Mouse (Mus musculus) forebrain, embryonic 16.5 days (tissue): ENCODE measurements around the gene Zscan20. TPM values are rescaled to one million over a fixed set of nuclear protein-coding genes. Genes with fewer than 3 reads are reported as not detected.

Experiments
- ATAC-seq: fragments of 200-750 bp; cut with Nextera tagmentation; 2 replicates; pipeline ENCODE4 v1.8.0; 2017; ENCODE audit warnings: mild to moderate bottlenecking, moderate library complexity
- H3K27ac ChIP-seq: fragments of 300-500 bp; sonication (generic); 2 replicates; pipeline ENCODE4 v1.5.1; 2014; ENCODE audit warnings: low read length, control low read depth
- H3K27me3 ChIP-seq: fragments of 300-500 bp; sonication (generic); replicated peaks from 2 replicates; pipeline ENCODE4 v1.6.1; 2014; ENCODE audit warnings: low read length; ENCODE audit not compliant: control insufficient read depth, insufficient read depth
- H3K36me3 ChIP-seq: fragments of 300-500 bp; sonication (generic); 2 replicates; pipeline ENCODE4 v1.6.1; 2014; ENCODE audit not compliant: control insufficient read depth, insufficient read depth
- H3K4me1 ChIP-seq: fragments of 300-500 bp; sonication (generic); replicated peaks from 2 replicates; pipeline ENCODE4 v1.6.1; 2014; ENCODE audit warnings: low read length; ENCODE audit not compliant: control insufficient read depth, insufficient read depth
- H3K4me2 ChIP-seq: fragments of 300-500 bp; sonication (generic); 2 replicates; pipeline ENCODE4 v1.6.1; 2014; ENCODE audit warnings: mild to moderate bottlenecking, low read length, control low read depth
- H3K4me3 ChIP-seq: fragments of 300-500 bp; sonication (generic); replicated peaks from 2 replicates; pipeline ENCODE4 v1.5.1; 2014; ENCODE audit warnings: mild to moderate bottlenecking, low read length, control low read depth
- H3K9ac ChIP-seq: fragments of 300-500 bp; sonication (generic); replicated peaks from 2 replicates; pipeline ENCODE4 v1.6.1; 2014; ENCODE audit warnings: low read depth, low read length, control low read depth
- H3K9me3 ChIP-seq: fragments of 300-500 bp; sonication (generic); 2 replicates; pipeline ENCODE4 v1.6.1; 2016; ENCODE audit warnings: low read length; ENCODE audit not compliant: control insufficient read depth
- WGBS: fragments of 180-500 bp; shearing (Covaris S2); extraction: QIAGEN DNeasy Blood & Tissue Kit; methylation state at CpG from one replicate; pipeline ENCODE4 v1.1.7; 2014; 5-methylcytosine and 5-hydroxymethylcytosine counted together
- polyA plus RNA-seq: library from polyadenylated mRNA; unstranded; fragments of >200 nt; fragmentation: Nextera tagmentation; extraction: Ambion mirVana; gene quantifications from 2 replicates; pipeline ENCODE4 v1.2.1, GENCODE M21; 2015

Zscan20 gene
- polyA plus RNA-seq, 1 experiment from 2014 or later, result 7.6 TPM

DNA sequence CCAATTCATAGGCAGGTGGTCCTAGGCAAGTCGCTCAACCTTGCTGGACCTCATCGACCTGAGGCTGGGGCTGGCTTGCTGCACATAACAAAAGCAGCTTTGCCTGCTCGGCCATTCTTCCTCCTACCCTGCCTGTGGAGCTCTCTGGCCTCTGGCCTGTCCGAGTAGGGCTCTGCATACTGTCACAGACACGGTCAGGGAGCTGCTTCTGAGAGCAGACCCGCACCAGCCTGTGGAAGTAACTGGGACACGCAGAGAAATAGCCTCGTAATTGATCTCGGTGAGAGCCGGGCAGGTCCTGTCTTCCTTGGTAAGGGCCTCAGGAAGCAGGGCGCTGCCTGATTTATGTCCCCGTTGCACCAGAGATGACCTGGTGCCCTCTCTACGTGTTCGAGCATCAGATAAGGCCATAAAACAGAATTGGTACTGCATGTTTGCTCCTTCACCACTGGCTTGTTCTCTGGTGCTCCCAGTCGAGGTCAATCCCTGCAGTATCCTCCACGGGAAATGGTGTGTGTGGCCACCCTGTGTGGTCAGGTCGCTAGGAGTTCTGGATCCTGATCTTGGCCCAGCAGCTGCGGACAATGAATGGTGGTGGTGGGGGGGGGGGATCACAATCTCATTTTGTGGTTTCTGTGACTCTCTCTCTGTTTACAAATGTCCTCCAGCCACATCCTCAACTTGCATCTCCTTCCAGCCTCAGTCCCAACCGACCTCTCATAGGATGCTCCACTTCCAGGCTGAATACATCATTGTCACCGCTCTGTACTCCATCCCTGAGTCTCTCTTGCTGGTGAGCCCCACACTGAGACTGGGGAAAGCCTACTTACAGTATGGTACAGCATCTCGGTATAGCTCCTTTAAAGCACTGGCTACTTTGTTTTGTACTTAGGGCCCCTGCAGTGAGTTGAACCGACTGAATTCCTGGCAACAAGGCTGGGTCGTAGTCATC lies 32.1 kb upstream of the Zscan20 start:
- Histone ChIP-seq H3K27ac (no peak overlapping the region), H3K9me3 (no peaks in the 10 kb centered on the region), H3K4me3 (no peak overlapping the region), H3K27me3 (no peaks in the 10 kb centered on the region), H3K4me1 (no peaks in the 10 kb centered on the region), H3K9ac (no peak overlapping the region), H3K36me3 (no peaks in the 10 kb centered on the region), H3K4me2 (no peak overlapping the region)
- no peak for ATAC-seq
- 67% methylated on average over 23 of the region's 23 CpGs for WGBS

DNA sequence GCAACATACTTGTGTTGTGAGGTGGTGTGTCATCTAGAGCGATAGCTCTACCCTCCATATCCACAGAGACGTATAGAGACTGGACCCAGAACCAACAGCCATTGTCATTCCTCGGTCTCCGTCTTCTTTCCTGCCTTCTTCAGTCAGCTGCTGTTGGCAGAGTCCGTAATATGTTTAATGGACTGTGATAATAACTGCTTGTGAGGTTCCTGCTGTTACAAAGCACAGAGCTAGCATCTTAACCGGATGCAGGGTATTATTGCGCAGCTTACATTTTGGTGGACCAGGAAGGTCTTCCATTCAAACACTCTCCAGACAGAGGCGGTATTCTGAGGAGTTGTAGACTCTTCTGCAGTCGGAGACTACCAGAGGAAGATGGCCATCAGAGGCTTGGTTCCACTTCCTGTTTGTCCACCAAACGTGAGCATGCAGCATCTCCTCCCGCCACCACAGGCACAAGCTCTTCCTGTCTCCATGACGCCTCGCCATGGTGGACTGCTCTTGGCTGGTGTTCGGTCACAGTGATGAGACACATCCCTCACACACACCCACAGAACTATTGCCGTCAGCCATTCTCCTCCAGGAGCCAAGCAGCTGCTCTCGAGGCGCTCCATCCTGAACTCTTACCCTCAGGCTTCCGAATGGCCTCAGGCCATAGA lies 28.5 kb upstream of the Zscan20 start:
- H3K27ac ChIP-seq, result peak overlapping the region; percentile 26; the same call in 1 of the 2 replicates
- no peak for ATAC-seq
- no peak overlapping the region for H3K4me2 ChIP-seq
- H3K4me1 ChIP-seq, result 0 out of 2 replicates have a peak, but pooled peaks cover 5% of the 10 kb centered on the region
- H3K9me3 ChIP-seq, result no peaks in the 10 kb centered on the region
- no peaks in the 10 kb centered on the region for H3K36me3 ChIP-seq
- H3K9ac ChIP-seq, result no peak overlapping the region
- H3K27me3 ChIP-seq, result no peaks in the 10 kb centered on the region
- WGBS, result 82% methylated on average over 18 of the region's 18 CpGs
- no peak overlapping the region for H3K4me3 ChIP-seq

DNA sequence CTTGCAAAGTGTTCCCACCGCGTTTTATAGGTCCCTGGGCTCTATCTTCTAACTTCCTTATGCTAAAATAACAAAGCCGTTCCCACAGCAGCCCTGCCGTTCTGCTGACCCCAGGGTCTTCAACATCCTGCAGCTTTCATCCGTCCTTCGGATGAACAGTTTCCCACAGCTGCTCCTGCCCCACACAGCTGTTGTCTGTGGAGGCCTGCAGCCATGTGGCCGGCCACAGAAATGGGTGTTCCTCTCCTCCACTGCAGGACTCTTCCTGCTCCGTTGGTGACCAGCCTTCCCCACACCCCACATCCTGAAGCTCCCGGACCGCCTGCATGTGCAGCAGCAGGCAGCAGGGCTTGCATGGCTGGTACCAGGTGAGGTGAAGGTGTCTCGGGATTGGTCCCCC lies 27.4 kb upstream of the Zscan20 start:
- Histone ChIP-seq H3K4me1 (0 out of 2 replicates have a peak, but pooled peaks cover 5% of the 10 kb centered on the region), H3K9ac (no peak overlapping the region), H3K4me2 (no peak overlapping the region), H3K36me3 (no peaks in the 10 kb centered on the region), H3K27me3 (no peaks in the 10 kb centered on the region), H3K9me3 (no peaks in the 10 kb centered on the region), H3K27ac (no peak overlapping the region), H3K4me3 (no peak overlapping the region)
- 71% methylated on average over 11 of the region's 11 CpGs for WGBS
- ATAC-seq, result no peak

DNA sequence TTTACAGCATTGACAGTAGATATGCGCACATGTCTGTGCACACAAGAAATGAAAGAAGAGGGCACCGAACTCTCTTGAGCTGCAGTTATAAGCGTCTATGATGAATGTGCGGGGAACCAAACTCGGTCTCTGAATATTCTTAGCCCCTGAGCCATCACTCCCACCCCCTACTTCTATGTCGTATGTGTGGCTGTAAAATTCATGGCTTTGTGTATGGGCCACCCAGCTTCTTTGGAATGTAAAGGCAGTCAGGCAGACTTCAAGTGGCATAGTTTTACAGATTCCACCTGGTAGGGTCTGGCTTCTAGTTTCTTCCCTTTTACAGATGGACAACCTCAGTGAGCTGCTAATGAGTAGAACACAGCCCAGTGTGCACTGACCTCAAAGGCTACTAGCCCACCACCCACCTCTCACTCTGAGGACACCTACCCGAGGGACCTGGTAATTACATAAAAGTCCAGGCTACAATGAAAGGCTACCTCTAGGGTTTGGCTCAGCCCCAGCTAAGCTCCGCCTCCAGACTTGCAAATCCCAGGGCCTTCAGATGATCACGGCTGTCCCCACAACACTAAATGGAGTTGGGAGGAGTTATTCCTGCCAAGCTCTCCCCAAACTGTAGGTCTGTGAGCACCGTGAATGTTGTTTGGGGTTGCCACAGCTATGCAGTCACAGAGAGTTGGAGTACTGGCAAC lies 26.1 kb upstream of the Zscan20 start:
- H3K27me3 ChIP-seq, result no peaks in the 10 kb centered on the region
- no peaks in the 10 kb centered on the region for H3K9me3 ChIP-seq
- no peak overlapping the region for H3K9ac ChIP-seq
- no peaks in the 10 kb centered on the region for H3K36me3 ChIP-seq
- H3K4me2 ChIP-seq, result no peak overlapping the region
- H3K4me1 ChIP-seq, result 0 out of 2 replicates have a peak, but pooled peaks cover 5% of the 10 kb centered on the region
- no peak overlapping the region for H3K4me3 ChIP-seq
- no peak overlapping the region for H3K27ac ChIP-seq
- 55% methylated on average over 10 of the region's 10 CpGs for WGBS
- no peak for ATAC-seq

DNA sequence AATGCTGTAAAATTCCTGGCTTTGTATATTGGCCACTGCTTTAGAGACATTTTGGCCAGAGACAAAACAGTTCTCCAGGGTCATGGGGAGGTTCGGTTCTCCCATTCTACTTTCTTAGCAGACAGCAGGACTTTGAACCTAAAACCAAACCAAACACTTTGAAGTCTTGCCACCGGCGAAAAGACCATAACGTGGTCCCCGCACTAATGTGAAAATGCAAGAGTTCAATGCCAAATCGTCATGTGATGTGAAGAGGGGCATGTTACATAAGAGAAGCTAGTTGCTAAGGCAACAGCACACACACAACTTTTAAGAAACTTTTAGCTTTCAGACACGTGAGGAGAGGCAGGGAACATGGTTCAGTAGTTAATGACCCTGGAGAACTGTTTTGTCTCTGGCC lies 25.6 kb upstream of the Zscan20 start:
- no peaks in the 10 kb centered on the region for H3K27me3 ChIP-seq
- H3K9ac ChIP-seq, result no peak overlapping the region
- no peak overlapping the region for H3K27ac ChIP-seq
- 0 out of 2 replicates have a peak, but pooled peaks cover 5% of the 10 kb centered on the region for H3K4me1 ChIP-seq
- H3K4me2 ChIP-seq, result no peak overlapping the region
- H3K36me3 ChIP-seq, result no peaks in the 10 kb centered on the region
- no peak for ATAC-seq
- no peaks in the 10 kb centered on the region for H3K9me3 ChIP-seq
- no peak overlapping the region for H3K4me3 ChIP-seq
- WGBS, result 71% methylated on average over 7 of the region's 7 CpGs

DNA sequence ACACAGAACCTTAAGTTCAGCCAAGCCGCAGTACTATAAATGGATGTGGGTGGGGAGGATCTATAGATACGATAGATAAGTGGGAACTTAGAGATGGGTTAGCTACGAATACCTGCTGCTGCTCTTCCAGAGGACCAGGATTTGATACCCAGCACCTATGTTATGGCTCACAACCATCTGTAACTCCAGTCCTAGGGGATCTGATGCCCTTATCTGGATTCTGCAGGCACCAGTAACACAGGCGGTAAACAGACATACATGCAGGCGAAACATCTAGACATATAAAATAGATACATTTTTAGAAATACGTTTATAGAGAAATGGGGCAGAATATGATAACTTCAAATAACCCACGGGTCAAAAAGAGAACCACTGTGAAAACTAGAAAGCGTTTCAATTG lies 11.2 kb upstream of the Zscan20 start:
- ATAC-seq, result no peak
- no peak overlapping the region for H3K9ac ChIP-seq
- H3K4me3 ChIP-seq, result no peak overlapping the region
- H3K27ac ChIP-seq, result no peak overlapping the region
- H3K27me3 ChIP-seq, result no peaks in the 10 kb centered on the region
- no peak overlapping the region for H3K4me2 ChIP-seq
- H3K36me3 ChIP-seq, result no peaks in the 10 kb centered on the region
- WGBS, result 89% methylated on average over 8 of the region's 8 CpGs
- H3K9me3 ChIP-seq, result no peaks in the 10 kb centered on the region
- no peaks in the 10 kb centered on the region for H3K4me1 ChIP-seq

DNA sequence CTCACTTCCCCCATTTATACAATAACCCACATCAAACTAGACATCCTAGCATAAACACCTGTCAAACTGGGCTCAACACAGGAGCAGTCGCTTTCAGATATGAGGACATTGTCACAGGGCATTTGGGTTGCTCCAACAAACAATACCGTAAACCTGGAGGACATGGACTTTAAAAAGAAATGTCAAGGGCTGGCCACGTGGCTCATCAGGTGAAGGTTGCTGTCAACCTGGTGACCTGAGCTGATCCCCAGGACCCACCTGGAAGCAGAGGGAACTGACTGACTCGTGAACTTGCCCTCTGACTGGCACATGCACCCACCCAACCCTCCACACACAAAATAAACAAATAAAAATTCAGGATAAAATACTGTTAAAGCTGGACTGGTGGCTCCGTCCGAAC lies 10.7 kb upstream of the Zscan20 start:
- 81% methylated on average over 6 of the region's 6 CpGs for WGBS
- ATAC-seq, result no peak
- H3K9me3 ChIP-seq, result no peaks in the 10 kb centered on the region
- no peak overlapping the region for H3K27ac ChIP-seq
- no peaks in the 10 kb centered on the region for H3K27me3 ChIP-seq
- no peak overlapping the region for H3K9ac ChIP-seq
- no peaks in the 10 kb centered on the region for H3K36me3 ChIP-seq
- H3K4me3 ChIP-seq, result no peak overlapping the region
- H3K4me2 ChIP-seq, result no peak overlapping the region
- no peaks in the 10 kb centered on the region for H3K4me1 ChIP-seq

DNA sequence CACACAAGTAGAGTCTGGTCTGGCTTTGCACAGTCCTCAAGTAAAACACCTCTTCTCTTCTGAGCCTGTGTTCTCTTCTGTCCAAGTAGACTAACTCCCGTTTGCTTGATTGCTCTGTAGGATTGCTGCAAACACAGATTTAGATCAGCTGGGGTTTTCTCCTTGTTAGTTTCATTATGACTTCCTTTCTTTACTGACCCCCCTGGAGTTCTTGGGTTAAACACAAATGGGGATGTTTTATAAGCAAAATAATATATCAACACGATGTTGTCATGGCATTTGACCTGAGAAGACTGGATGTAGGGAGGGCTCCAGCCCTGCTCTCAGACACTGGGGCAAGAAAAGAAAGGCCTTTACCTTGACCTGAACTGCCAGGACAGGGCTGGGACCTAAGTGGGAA lies 9.1 kb upstream of the Zscan20 start:
- no peaks in the 10 kb centered on the region for H3K27me3 ChIP-seq
- no peaks in the 10 kb centered on the region for H3K36me3 ChIP-seq
- H3K27ac ChIP-seq, result no peak overlapping the region
- WGBS, result 50% methylated on average over 2 of the region's 2 CpGs
- no peak overlapping the region for H3K4me3 ChIP-seq
- no peak for ATAC-seq
- H3K4me2 ChIP-seq, result no peak overlapping the region
- no peak overlapping the region for H3K9ac ChIP-seq
- H3K9me3 ChIP-seq, result no peaks in the 10 kb centered on the region
- H3K4me1 ChIP-seq, result no peaks in the 10 kb centered on the region

DNA sequence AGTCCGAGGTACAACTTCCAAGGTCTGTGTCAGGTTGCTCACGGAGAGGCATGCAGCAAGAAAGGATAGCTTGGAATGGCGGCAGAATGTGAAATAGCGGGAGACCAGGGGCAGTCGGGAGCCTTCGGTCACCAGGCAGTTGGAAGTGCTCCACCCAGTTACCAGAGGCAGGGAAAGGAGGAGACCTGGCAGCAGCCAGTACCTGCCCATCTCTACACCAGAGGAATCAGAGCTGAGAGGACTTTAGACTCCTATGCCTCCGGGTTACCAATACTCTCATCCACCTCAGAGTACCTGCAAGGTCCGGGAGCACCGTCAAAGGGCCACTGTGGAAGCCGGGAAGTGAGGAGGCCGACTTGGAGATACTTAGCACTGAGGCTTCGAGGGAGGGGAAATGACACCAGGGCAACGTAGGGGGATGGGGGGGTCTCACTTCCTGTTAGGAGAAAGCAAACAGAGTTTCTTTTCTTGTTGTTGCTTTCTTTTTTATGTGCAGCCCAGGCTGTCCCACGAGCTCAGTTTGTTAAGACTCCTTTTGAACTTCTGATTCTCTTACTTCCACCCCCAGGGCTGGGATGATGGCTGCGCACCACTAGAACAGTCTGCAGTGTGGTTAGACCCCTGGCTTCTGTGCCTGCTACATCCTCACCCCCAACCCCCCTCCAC lies 8.5 kb upstream of the Zscan20 start, which contains the start of gene Tlr12:
Gene Tlr12, minus strand, starts transcription at position 374 of the 666 bp plus-strand sequence.
- no peak for ATAC-seq
- Histone ChIP-seq H3K4me3 (no peak within 1 kb of the TSS), H3K4me1 (no peaks in the 10 kb centered on the region), H3K4me2 (no peak within 1 kb of the TSS), H3K36me3 (no peaks in the 10 kb centered on the region), H3K9me3 (no peaks in the 10 kb centered on the region), H3K27ac (no peak within 1 kb of the TSS), H3K9ac (no peak within 1 kb of the TSS), H3K27me3 (no peaks in the 10 kb centered on the region)
- 78% methylated on average over 15 of the region's 15 CpGs for WGBS
